Mouse (Mus musculus) testis, adult 2 months (tissue): Measurements from ENCODE around the gene Ppat. TPM values are rescaled to one million over a fixed set of nuclear protein-coding genes. Genes with fewer than 3 reads are reported as not detected.
A peak's percentile ranks its signal among the peaks of the same experiment; 100 is the strongest.
"Not testable (repeated sequence)": the region's sequence is repeated elsewhere in the genome, so short reads cannot be mapped to it uniquely, and the experiment has no call there.

Experiments
- H3K27ac ChIP-seq: fragments of 200-500 bp; 2 replicates; pipeline ENCODE4 v1.5.1; 2012; ENCODE audit warnings: low read depth, low read length; ENCODE audit not compliant: control insufficient read depth, insufficient read depth
- H3K27me3 ChIP-seq: fragments of 200-500 bp; 2 replicates; pipeline ENCODE4 v1.6.1; 2012; ENCODE audit warnings: mild to moderate bottlenecking, low read length, moderate library complexity; ENCODE audit not compliant: control insufficient read depth, insufficient read depth
- H3K36me3 ChIP-seq: fragments of 200-500 bp; 2 replicates; pipeline ENCODE4 v1.6.1; 2012; ENCODE audit warnings: mild to moderate bottlenecking, low read length; ENCODE audit not compliant: control insufficient read depth, insufficient read depth
- H3K4me1 ChIP-seq: fragments of 200-500 bp; 2 replicates; pipeline ENCODE4 v1.6.1; 2012; ENCODE audit warnings: low read length; ENCODE audit not compliant: control insufficient read depth, insufficient read depth
- H3K4me3 ChIP-seq: fragments of 200-500 bp; 2 replicates; pipeline ENCODE4 v1.5.1; 2012; ENCODE audit warnings: low read depth, mild to moderate bottlenecking, low read length, moderate library complexity, mixed read lengths; ENCODE audit not compliant: control insufficient read depth
- CTCF ChIP-seq: fragments of 200-500 bp; IDR thresholded peaks from 2 replicates; pipeline ENCODE4 v1.5.1; 2012; ENCODE audit warnings: low read depth, mild to moderate bottlenecking, inconsistent platforms, low read length, moderate library complexity; ENCODE audit not compliant: control insufficient read depth, insufficient read depth, insufficient replicate concordance
- POLR2A ChIP-seq: fragments of 200-500 bp; IDR thresholded peaks from 2 replicates; pipeline ENCODE4 v1.6.1; 2012; ENCODE audit warnings: low read depth, mild to moderate bottlenecking, inconsistent platforms, low read length, moderate library complexity; ENCODE audit not compliant: control insufficient read depth
- polyA plus RNA-seq: library from polyadenylated mRNA; depleted of rRNA; stranded (reverse); fragments of >200 nt; gene quantifications from 2 replicates; pipeline ENCODE4 v1.2.3, GENCODE M21; 2012

Ppat gene
- polyA plus RNA-seq, 1 experiment, result 4.0 TPM

DNA sequence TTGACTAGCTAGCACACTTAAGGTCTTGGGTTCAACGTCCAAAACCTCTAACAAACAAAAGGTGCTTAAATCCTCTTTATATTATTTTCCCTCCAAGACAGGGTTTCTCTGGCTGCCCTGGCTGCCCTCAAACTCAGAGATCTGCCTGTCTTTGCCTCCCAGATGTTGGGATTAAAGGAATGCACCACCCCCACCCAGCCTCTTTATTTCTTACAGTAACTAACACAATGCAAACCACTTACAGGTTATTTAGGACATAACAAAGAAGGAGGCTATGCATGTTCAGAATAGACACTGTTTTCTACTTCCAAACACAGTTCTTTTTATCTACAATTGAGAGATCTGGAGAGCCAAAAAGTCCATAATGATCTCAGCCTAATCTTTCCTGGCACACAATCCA is 27.1 kb downstream of the Ppat start:
- Histone ChIP-seq H3K4me1 (no peaks in the 10 kb centered on the region), H3K36me3 (no peaks in the 10 kb centered on the region)
- TF ChIP-seq POLR2A, result no peak
- no peak for TF ChIP-seq CTCF

DNA sequence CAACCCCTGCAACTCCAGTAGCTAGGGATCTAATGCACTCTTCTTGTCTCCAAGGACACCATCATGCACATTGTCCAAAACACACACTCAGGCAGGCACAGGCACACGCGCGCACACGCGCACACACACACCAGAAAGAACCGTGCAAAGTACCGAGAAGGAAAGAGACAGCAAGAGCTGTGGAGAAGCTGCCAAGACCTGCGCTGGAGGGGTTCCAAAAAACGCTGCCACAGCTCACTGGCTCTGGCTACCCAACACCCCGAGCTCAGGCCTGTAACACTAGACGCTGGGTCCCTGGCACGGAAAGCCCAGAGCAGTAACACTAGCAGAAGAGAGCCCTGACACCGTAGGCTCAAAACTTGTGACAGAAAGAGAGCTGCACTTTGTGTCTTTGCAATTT is 27.9 kb downstream of the Ppat start:
- Histone ChIP-seq H3K27me3 (no peaks in the 10 kb centered on the region), H3K36me3 (no peaks in the 10 kb centered on the region), H3K27ac (no peak overlapping the region), H3K4me3 (no peak overlapping the region), H3K4me1 (no peaks in the 10 kb centered on the region)
- TF ChIP-seq POLR2A (no peak), CTCF (no peak)

More for the DNA sequence above, 27.1 kb downstream of the Ppat start:
- no peaks in the 10 kb centered on the region for H3K27me3 ChIP-seq
- H3K27ac ChIP-seq, result no peak overlapping the region
- H3K4me3 ChIP-seq, result no peak overlapping the region

DNA sequence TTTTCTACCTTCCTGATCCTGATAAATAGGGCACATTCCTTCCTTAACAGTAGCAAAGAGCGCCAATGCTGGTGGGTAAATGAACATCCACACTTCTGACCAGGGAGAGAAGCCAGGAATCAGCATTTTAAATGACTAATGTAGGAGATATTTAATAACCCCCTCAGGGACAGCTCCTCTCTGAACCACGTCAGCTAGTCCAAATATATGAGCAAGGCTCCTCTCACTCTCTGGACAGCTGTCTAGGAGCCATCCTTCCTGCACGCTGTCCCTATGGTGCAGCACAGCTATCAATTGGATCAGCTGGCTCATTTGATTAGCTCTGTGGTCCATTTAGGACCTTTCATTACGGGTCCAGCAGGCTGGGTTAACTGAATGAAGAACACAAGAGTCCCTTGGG is 28.5 kb downstream of the Ppat start:
- no peaks in the 10 kb centered on the region for H3K36me3 ChIP-seq
- no peak overlapping the region for H3K27ac ChIP-seq
- no peak for TF ChIP-seq CTCF
- TF ChIP-seq POLR2A, result no peak
- H3K4me1 ChIP-seq, result no peaks in the 10 kb centered on the region
- H3K27me3 ChIP-seq, result no peaks in the 10 kb centered on the region
- H3K4me3 ChIP-seq, result no peak overlapping the region

DNA sequence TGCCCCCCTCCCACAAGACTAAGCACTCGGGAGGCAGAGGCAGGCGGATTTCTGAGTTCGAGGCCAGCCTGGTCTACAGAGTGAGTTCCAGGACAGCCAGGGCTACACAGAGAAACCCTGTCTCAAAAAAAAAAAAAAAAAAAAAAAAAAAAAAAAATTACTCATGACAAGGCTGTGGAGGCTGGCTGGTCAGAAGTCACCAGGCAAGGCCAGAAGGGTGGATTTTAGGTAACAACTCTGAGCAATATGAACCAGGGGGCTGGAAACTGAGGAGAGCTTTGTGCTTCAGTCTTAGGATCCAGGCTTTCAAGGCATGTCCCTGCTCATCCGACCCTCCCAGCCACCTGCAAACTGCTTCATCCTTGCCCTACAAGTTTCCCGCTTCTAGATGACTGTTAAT is 38.9 kb downstream of the Ppat start:
- not testable (repeated sequence) for H3K36me3 ChIP-seq, H3K27me3 ChIP-seq, H3K27ac ChIP-seq, H3K4me3 ChIP-seq, H3K4me1 ChIP-seq

DNA sequence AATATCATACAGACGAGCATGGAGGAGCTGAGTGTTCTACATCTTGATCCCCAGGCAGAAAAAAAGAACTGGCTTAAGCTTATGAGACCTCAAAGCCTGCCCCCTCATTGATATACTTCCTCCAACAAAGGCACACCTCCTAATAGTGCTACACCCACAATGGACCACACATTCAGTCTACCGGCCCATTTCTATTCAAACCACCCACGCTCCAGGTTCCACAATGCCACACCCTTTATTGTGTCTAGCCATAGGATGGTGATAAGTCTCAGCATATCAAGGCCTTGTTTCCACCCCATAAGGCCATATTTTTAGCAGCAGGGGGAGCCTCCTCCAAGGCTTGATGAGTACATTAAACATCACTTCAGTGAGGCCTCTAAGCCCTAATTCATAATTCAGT is 40.6 kb downstream of the Ppat start:
- Histone ChIP-seq H3K27ac (no peak overlapping the region), H3K27me3 (no peaks in the 10 kb centered on the region), H3K4me3 (no peak overlapping the region), H3K36me3 (no peaks in the 10 kb centered on the region), H3K4me1 (no peaks in the 10 kb centered on the region)
- no peak for TF ChIP-seq POLR2A
- TF ChIP-seq CTCF, result no peak

DNA sequence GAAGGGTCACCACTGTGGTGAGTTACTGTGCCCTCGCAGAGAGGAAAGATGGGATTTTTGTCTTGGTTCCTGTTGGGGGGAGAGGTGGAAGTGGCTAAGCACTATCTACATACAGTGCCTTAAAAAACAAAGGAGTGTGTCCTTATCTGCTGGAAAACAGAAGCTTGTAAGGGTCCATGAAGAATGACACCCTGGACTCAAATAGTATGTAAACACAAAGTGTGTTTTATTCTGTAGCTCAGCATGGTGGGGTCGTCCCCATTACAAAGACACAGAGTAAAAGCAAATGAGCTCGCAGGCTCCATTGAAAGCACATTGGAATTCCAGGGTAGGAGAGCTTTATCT is 45.3 kb downstream of the Ppat start:
- Histone ChIP-seq H3K4me1 (peaks cover 2% of the 10 kb centered on the region; the same call in 1 of the 2 replicates), H3K36me3 (no peaks in the 10 kb centered on the region), H3K27me3 (no peaks in the 10 kb centered on the region), H3K27ac (peak overlapping the region; percentile 98; the same call in 1 of the 2 replicates), H3K4me3 (peak overlapping the region; percentile 99)
- TF ChIP-seq POLR2A (no peak), CTCF (no peak)

DNA sequence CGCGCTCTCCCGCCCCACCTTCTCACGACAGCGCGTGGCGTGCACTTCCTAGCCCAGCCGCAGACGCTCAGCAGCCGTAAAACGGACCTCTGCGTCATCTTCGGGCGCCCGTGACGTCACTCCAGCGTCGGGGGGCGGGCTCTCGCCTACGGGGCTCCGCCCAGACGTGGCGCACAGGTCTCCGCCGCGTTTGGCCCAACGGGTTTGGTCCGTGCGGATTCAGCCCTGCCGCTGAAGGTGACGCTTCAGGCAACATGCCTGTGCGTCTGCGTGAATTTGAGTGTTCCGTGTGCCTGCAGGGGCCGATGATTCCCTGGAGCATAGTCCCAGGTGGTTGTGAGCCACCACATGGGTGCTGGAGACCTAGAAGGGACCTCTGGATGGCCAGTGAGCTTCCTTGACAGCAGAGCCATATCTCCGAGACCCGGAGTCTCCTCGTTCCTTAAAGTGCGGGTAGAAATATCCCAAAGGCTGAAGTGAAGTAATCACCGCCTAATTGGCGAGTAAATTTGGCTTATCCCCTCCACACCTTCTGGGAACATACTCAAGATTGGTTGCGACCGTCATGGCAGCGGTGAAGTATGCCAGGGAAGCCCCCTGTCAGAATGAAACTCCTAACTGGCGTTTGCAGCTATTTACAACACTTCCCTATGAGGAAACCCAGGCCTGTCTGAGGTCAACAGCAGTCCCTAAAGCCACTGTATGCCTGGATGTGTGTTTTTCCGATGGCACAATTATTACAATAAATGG is 45.8 kb downstream of the Ppat start, which contains the start of gene Aasdh:
Gene Aasdh, minus strand, starts transcription at position 110 of the 750 bp plus-strand sequence.
- Histone ChIP-seq H3K27ac (peak within 1 kb of the TSS; percentile 98), H3K4me3 (peak within 1 kb of the TSS; percentile 99), H3K27me3 (no peaks in the 10 kb centered on the region), H3K4me1 (peaks cover 2% of the 10 kb centered on the region; the same call in 1 of the 2 replicates), H3K36me3 (no peaks in the 10 kb centered on the region)
- TF ChIP-seq POLR2A (peak; percentile 100), CTCF (0 out of 2 replicates have a peak, but pooled peaks have one; percentile 22)

DNA sequence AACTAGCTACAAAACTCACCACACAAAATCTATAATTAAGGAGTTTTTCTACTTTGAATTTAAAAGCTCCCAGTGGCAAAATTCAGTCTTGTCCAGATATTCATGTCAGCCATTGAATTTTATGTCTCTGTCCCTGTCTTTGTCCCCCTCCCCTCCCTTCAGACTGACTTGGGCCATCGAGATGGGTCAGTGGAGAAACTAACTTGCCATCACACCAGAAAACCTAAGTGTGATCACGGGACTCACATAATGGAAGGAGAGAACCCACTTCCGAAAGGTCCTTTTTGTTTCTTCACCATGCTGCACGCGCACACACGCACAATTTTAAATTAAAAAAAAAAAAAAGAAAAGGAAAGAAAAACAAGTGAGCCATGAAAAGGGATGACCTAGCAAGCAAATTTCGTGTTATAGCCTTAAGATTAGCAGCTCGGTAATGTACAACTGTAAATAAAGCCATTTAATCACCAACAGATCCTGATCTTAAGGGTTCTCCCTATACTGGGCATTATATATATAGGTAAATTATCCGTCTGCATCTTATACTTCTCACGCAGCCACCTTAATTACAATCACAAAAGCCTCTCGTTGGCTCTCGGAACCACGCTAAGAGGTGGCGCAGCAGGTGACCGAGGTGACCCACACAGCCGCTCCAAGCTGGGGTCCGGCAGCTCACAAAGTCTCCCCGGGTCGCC is 46.5 kb downstream of the Ppat start:
- Histone ChIP-seq H3K36me3 (no peaks in the 10 kb centered on the region), H3K4me1 (peaks cover 2% of the 10 kb centered on the region; the same call in 1 of the 2 replicates), H3K27me3 (no peaks in the 10 kb centered on the region), H3K4me3 (peak overlapping the region; percentile 99), H3K27ac (peak overlapping the region; percentile 40)
- TF ChIP-seq POLR2A, result no peak
